Mouse (Mus musculus) ES-Bruce4 (cell line): ENCODE results near the gene Tmtc4.

Experiments
- CTCF ChIP-seq: IDR thresholded peaks from one replicate; pipeline ENCODE4 v1.8.1; 2011; ENCODE audit warnings: low read depth, low read length
- EP300 ChIP-seq: IDR thresholded peaks from 2 replicates; pipeline ENCODE4 v1.6.1; 2011; ENCODE audit warnings: low read depth, low read length; ENCODE audit not compliant: insufficient read depth
- POLR2A ChIP-seq: IDR thresholded peaks from one replicate; pipeline ENCODE4 v1.8.1; 2011; ENCODE audit warnings: low read length; ENCODE audit not compliant: insufficient read depth

GRCm38 (mm10) chr14:122872612-122873011, 111.2 kb downstream of the Tmtc4 start:
- TF ChIP-seq POLR2A (no peak), CTCF (no peak), EP300 (no peak)
